35 mouse cellular contexts compared by ENCODE assay signal in the genomic region with DNA sequence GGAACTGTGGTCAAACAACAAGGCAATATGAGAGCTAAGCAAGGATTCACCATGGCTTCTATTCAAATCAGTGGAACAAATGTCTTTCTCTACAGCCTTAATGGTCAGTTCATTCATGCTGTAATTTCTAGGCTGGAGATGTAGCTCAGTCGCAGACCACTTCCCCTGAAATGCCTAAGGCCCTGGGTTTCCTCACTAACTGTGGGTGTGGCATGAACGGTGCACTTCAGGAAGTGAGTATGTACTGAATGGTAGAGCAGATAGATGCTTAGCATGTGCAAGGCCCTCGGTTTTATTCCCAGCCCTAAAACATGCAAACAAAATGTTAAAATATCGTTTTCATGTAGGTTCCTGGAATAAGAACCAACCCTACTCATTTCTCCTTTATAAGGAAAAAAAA.
"Had no signal": no experiment of that assay in that cellular context is flagged by ENCODE, and none has a peak within 500 bp of the region (broad histone marks: within the 10 kb centered on the region; RNA-seq: fewer than 3 reads in every experiment).

No protein-coding gene starts in this region.

- H3K27me3 ChIP-seq: heart, embryonic 12.5 days; heart, embryonic 13.5 days; heart, embryonic 15.5 days; hindbrain, embryonic 12.5 days; hindbrain, embryonic 13.5 days; hindbrain, embryonic 15.5 days; intestine, embryonic 15.5 days; kidney, embryonic 15.5 days had no signal

- H3K27ac ChIP-seq: heart, embryonic 10.5 days; heart, embryonic 13.5 days; heart, embryonic 15.5 days; hindbrain, embryonic 10.5 days; hindbrain, embryonic 12.5 days; hindbrain, embryonic 13.5 days; hindbrain, embryonic 14.5 days; hindbrain, embryonic 15.5 days; hindbrain, postnatal 0 days; intestine, embryonic 15.5 days; kidney, embryonic 15.5 days; kidney, postnatal 0 days; layer of hippocampus, adult 2 months; left cerebral cortex, adult 2 months had no signal

- ATAC-seq: hindbrain, embryonic 16.5 days; hindbrain, postnatal 0 days; inflammation-experienced regulatory T-cells, adult 6 months; intestine, embryonic 15.5 days; intestine, embryonic 16.5 days; intestine, postnatal 0 days had no signal

- H3K9ac ChIP-seq: heart, embryonic 12.5 days; heart, embryonic 13.5 days; heart, embryonic 15.5 days; hindbrain, embryonic 12.5 days; hindbrain, embryonic 13.5 days; hindbrain, embryonic 14.5 days; hindbrain, embryonic 15.5 days; intestine, embryonic 15.5 days; kidney, embryonic 15.5 days had no signal

- H3K4me1 ChIP-seq: heart, embryonic 10.5 days; heart, embryonic 12.5 days; heart, embryonic 13.5 days; heart, embryonic 15.5 days; hindbrain, embryonic 10.5 days; hindbrain, embryonic 12.5 days; hindbrain, embryonic 13.5 days; hindbrain, embryonic 15.5 days; intestine, embryonic 15.5 days; kidney, embryonic 15.5 days had no signal

- H3K4me3 ChIP-seq: heart, embryonic 10.5 days; heart, embryonic 12.5 days; heart, embryonic 13.5 days; heart, embryonic 15.5 days; hindbrain, embryonic 10.5 days; hindbrain, embryonic 12.5 days; hindbrain, embryonic 13.5 days; hindbrain, embryonic 15.5 days; intestine, embryonic 15.5 days; kidney, embryonic 15.5 days; layer of hippocampus, adult 2 months; left cerebral cortex, adult 2 months had no signal

- H3K4me2 ChIP-seq: heart, embryonic 11.5 days; heart, embryonic 12.5 days; heart, embryonic 13.5 days; heart, embryonic 15.5 days; hindbrain, embryonic 12.5 days; hindbrain, embryonic 13.5 days; hindbrain, embryonic 14.5 days; hindbrain, embryonic 15.5 days; intestine, embryonic 15.5 days; kidney, embryonic 15.5 days had no signal

- H3K36me3 ChIP-seq: heart, embryonic 10.5 days; heart, embryonic 12.5 days; heart, embryonic 13.5 days; heart, embryonic 15.5 days; hindbrain, embryonic 10.5 days; hindbrain, embryonic 12.5 days; hindbrain, embryonic 13.5 days; hindbrain, embryonic 15.5 days; intestine, embryonic 15.5 days; kidney, embryonic 15.5 days had no signal

- DNase-seq: heart, postnatal 10 days; heart, postnatal 14 days; heart, postnatal 36 days; kidney, adult 11 months; kidney, adult 18-20 months; kidney, adult 2 months; kidney, adult 8-10 months; kidney, adult 9 months; kidney, postnatal 10 days; kidney, postnatal 14 days; kidney, postnatal 25 days; kidney, postnatal 36 days; kidney, postnatal 4 days; layer of hippocampus, adult 9-11 months; layer of hippocampus, postnatal 36 days had no signal

- H3K9me3 ChIP-seq: heart, embryonic 10.5 days; heart, embryonic 12.5 days; heart, embryonic 13.5 days; heart, embryonic 15.5 days; hindbrain, embryonic 10.5 days; hindbrain, embryonic 12.5 days; hindbrain, embryonic 13.5 days; hindbrain, embryonic 15.5 days; intestine, embryonic 15.5 days; kidney, embryonic 15.5 days had no signal
